Mouse (Mus musculus) 416B (cell line): Measurements from ENCODE around the gene Tpk1.
A peak's percentile ranks its signal among the peaks of the same experiment; 100 is the strongest.

Experiments
- DNase-seq: peaks from one replicate; pipeline ENCODE4 v3.0.0; 2011; ENCODE audit warnings: low read depth

Tpk1 gene

DNA sequence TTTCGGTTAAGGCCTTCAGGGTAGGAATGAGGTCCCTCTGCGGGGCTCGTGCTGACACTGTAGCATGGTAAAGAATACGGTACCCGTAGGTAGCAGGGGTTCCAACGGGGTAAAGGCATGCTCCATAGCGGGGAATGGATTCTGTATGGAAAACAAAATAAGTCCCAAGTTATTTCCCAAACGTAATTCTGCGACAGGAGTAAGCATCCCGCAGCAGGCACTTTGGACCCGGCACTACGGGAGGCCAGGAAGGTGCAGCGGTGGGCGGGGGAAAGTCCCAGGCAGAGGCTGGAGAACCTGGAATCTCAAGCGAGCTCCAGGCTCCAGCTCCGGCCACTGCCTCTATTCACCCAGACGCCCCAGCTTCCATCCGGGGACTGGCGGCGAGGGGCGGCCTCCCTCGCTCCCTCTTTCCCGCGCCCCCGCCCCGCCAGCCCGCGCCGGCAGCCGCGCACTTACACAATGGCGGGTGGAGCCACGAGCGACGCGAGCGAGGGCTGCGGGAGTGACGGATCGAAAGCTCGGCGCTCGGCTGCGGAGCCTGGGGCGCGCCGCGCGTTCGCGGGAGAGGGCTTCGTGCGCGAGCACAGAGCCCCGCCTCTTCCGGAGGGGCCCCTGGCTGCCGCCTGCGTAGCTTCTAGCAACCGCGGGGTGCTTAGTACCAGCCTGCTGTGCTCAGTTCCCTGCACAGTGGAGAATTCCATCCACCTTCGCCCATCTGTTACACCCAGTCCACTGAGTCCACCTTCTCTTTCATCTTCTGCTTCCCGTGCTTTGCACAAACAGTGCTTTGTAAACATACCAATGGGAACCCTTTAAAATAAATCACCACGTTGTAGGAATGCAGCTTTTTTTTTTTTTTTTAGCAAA, at the start of gene Tpk1:
Tpk1 (minus strand) TSS at position 602 of the 870 bp plus-strand sequence.
- peak; percentile 90 for DNase-seq

DNA sequence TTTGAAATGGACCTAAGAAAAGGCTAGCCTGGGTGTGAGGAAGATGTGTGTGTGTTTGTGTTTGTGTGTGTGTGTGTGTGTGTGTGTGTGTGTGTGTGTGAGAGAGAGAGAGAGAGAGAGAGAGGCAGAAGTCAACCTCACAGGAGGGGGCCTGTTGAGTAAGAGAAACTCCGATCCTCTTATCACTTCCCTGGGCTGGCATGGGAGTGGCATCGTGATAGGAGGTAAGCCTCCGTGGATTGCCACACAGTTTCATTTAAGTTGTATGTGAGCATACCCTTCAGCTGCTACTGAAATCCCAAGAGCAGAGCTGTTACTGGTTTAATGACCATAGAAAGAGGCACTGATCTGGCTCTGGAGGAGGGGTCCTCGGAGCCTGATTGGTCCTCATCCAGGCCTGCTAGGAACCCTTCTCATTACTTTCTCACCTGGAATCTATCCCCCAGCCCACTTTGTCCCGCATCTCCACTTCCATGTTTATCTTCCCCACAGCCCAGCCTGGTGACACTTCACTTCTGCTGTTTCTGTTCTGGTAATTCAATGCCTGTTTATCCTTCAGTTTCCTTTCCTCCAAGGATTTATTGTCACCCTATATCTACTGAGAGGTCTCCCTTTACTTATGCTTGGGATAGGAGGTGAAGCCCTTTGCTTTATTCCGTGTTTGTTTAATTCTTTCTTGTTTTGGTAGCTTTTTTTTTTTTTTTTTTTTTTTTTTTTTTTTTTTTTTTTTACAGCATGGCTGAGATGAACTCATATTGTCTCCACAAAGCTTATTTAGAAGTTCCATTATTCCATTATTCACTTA, 36.9 kb upstream of the Tpk1 start:
- DNase-seq = no peak

DNA sequence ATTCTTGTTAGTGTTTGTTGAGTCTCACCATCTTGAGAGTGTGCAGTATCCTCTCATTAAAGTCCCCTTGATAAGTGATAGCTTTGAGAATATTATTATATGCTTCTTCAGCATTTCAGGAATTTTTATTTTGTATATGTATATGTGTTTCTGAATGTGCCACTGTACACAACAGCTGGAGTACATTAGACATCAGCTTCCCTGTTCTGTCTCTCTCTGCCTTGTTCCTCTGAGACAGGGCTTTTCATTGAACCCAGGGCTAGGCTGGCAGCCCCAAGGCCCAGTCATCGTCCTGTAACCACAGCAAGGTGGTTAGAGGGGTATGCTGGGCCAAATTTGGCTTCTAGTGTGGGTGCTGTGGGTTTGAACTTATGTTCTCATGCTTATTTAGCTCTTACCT, 25.8 kb upstream of the Tpk1 start:
- DNase-seq = no peak

DNA sequence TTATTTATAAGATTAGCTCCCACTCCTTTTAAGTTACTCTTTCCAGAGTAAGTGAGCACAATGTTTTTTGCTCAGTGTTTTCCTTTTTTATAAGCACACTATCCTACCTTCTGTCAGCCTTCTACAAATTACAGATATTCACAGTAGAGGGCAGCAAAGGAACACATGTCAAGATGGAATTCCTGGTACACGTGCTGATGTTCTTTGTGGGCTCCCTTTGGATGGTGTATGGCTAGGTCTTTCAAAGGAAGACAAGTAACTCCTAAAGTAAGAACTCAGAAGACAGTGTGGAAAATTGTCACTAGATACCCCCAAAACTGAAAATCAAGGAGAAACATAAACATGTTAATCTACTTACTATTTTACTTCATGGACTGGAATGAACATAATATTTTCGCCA, 19.9 kb upstream of the Tpk1 start:
- peak; percentile 57 for DNase-seq

DNA sequence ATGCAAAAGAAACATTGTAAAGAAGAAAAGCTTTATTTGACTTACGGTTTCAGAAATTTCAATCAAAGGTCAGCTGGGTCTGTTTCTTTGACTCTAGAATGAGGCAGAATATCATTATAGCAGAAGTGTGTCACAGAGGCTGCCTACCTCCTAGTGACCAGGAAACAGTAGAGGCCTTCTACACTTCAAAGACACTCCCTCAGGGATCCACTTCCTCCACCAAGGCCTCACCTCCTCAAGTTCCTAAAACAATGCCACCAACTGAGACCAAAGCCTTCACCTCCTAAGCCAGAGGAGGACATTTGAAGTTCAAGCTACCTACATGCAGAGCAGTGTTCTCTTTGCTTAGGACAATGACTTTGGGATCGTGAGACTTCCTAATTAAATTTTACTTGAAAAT, 16.5 kb upstream of the Tpk1 start:
- no peak for DNase-seq

DNA sequence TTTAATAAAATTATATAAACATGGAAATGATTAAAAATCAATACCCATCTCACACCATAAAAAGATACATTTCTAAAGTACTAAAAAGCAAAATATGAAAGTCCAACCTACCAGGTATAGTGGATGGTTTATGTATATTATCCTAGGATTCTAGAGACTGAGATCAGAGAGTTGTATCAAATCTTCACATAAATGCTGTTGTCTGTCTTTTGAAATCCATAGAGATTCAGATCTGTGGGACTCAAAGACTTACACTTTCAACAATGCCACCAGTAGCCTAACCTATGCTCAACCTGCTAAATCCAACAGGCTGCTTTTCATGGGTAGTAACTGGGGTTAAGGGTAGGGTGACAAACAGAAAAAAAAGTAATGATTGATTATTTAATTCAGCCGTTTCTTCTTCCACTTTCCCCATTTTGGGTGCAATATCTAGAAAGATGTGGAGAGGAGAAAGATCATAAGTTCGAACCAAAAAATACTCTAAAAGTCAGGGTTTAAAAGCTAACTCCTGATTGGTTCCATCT, 12.7 kb upstream of the Tpk1 start:
- DNase-seq = no peak

DNA sequence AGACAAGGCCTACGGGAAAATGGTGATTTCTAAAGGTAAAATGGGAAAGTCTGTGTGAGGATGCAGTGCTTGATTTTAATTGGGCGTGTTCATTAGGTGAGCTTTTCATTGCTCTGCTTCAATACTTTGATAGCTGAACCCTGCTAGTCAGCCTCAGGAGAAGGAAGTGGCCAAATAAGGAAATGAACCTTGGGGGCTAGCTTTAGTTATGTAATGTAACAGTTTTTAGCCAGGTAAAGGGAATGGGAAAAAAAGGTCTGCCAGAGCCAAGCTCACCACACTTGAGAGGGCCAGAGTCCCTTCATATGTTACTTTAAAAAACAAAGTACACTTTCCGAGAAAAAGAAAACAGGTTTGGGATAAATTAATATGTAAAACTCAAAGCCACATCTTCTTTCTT, 11.5 kb upstream of the Tpk1 start:
- DNase-seq = no peak

DNA sequence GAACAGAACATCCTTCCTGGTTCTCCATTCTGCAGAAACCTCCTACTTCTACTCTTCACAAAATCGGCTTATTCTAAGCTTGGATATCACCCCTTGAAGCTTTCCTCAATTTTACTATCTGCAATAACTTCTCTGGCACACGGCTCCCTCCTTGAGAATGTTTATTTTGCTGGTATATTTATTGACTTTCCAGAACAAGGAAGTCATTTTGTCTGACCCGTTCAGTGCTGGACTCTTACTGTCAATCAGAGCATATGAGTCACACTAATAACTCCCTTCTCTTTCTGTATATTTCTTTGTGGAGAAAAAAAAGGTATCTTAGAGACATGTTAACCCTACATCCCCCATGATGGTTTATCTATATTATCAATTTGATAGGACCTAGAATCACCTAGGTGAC, 10.1 kb upstream of the Tpk1 start:
- peak; percentile 24 for DNase-seq

DNA sequence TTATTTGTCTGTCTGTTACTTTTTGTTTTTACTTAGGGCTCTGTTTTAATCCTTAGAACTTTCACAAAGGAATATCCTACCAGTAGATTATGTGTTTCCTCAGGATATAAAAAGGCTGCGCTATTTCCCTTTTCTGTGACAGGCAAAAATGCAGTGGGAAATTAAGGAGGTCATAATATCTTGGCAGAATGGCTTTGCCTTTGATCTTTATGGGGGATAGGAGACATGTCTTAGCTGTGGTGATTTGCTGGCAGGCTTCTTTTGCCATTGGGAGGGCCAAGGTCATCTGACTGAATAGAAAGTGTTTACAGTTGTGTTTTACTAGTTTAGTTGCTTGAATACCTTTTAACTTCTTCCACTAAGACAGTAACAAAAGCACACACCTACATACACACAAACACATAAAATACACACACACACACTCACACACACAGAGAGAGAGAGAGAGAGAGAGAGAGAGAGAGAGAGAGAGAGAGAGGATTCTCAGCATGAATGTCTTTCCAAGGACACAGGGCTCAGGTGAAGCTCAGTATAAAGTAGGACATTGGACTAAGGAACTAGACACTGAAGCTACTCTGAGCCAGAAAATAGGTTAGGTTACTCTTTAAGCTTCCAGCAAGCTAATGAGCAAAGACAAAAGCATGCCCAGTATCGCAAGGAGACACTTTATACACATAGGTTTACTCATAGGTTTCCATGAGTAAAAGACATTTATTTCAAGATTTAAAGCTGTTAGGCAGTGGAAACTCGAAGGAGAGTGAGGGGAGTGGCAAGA, 9.1 kb upstream of the Tpk1 start:
- DNase-seq = no peak

DNA sequence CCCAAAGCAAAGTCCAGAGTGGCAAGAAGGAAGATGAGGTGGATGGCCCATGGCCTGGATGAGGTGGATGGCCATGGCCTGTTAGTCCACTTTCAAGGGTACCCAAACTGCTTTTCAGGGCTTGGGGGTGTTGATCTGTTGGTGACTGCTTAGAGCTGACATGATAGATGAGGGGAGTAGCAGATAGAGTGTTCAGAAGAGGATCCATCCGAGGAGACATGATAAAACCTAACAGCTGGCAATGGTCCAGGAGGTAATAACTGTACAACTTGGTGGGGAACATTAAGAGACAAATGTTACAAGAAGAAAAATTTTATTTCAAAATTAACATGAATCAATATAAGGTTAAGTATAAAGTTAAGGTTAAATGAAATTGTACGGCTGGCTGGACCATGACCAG, 4.9 kb upstream of the Tpk1 start:
- no peak for DNase-seq

DNA sequence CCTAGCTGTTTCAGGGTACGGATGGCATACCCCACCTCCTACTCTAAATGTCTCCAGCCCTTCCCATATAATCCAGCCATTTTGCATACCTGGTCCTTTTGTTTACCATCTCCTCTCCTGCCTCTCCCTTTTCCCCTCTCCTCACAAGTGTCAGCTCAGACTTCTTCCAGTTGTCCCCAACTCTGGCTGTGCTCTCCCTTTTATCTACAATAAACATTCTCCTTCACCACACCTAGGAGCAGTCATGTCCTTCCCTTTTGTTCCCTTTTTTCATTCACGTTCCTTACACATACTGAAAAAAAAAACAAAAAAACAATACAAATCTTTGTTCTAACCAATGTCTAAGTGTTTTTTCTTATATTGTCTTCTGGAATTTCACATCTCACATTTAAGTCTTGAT, 1.6 kb upstream of the Tpk1 start:
- DNase-seq = no peak

DNA sequence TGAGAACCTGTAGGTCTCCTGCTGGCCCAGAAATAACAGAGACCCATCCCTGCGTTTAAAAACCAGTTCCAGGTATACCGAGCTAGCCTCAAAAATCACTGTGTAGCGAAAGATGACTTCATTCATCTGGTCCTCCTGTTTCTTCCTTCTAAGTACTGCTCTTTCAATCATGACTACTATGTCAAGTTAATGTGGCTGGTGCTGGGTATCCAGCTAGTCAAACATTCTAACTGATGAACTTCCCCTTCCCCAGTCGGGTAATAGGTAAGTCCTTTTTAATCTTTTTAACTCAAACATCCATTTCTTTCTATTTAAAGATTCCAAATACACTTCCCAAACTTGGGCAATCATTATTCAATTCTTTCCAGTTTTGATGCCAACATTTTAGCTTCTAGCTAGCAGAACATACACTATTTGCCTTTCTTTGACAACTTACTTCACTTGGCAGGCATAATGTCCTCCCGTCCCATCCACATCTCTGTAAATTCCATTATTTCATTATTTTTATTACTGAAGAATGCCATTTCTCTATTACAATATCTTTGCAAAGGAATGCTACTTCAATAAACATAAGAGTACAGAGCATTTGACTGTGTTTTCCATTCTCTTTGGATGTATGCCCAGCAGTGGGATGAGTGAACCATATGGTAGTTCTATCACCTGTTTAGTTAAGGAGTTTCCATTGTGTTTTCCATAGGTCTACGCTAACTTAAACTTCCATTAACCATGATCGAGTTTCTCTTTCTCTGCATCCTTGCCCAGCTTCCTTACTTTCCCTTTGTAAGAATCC, 728 bp upstream of the Tpk1 start:
- DNase-seq = no peak

DNA sequence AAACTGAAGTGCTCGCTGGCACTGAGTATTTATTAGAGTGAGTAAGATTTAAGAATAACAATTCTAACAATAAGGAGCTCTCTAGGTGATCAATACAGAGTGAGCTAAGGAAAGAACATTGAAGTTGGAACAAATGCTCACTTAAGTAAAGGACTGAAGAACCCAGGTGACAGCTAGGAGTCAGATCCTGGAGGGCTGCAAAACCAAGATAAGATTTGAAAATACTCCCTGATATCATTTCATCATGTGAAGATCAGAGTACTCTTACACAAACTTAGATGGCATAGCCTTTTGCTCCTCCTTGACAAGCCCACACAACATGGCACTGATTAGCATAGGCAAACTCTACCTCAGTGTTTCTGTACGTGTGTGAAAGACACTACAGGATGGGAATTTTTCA, 4.3 kb downstream of the Tpk1 start:
- DNase-seq = peak; percentile 17

DNA sequence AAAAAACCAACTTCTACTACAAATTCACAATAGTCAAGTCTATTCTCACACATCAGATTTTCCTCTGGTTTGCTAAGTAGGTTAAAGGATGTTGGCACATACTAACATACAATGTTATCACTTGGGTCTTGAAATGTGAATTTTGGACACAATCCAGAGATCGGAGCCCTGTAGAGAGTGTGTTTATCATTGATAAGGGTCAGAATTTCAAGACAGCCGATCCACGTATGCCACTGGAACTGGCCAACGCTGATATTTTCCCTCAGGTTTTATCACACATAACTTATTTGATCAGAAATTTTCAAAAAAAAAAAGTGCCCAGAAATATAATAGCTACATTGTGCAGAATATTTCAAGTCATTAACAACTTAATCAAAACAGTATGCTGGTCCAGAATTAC, 7.8 kb downstream of the Tpk1 start:
- DNase-seq = peak; percentile 68

DNA sequence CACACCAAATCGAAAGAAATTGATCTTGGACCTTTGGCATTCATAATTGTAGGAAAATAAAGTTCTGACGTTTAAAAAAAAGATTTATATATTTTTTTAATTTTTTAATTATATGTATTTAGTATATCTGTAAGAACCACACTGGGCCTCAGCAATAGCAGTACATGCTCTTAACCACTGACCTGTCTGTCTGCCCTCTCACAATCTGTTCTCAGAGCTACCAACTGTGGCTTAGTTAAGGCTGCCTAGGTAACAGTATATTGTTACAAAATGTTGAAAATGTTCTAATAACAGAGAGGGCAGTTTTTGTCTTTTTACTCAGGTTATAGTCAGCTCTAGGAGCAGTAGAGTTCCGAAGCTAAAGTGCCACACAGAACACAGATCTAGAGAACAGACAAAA, 8.2 kb downstream of the Tpk1 start:
- DNase-seq = no peak

DNA sequence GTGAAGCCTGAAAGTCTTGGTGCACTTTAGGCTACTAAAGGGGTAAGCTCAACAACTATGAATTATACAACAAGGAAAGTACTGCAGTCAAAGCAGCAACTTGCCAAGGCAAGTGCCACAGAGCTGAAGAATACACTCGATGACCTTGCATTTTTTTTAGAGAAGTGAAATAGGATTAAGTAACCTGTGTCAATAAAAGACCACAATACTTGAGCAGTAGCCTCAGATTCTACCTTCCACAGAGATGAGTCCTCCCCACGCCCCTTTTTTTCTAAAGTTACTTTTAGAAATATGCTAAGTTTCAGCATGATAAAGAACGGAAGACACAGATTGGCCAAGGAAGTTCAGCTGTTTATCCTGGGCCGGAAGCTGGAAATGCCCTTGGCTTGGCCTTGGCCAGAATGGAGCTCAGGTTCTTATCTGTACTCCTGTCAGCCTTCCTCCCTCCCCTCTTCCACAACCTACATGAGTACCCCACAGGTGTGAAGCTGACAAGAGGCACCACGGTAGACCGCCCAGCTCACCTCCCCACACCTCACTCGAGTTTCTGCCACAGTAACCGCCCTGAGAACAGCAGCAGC, 11.1 kb downstream of the Tpk1 start:
- DNase-seq = peak; percentile 78

DNA sequence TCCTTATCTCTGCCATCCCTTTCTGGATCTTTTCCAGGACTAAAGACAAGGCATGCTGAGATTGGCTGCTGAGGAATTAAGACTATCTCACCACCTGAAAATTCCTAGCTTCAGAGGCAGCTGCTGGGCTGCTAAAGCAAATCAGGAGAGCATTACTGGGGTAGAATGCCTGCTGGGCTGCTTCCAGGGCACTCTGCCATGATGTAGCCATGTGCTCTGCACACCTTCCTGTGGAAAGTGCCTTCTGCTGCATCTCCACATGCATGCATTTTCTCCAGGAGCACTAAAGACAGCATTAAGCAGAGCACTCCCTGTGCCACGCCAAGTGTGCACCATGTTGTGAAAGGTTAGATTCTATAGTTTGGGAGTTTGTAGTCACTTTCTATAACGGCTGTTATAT, 16.6 kb downstream of the Tpk1 start:
- DNase-seq = no peak

DNA sequence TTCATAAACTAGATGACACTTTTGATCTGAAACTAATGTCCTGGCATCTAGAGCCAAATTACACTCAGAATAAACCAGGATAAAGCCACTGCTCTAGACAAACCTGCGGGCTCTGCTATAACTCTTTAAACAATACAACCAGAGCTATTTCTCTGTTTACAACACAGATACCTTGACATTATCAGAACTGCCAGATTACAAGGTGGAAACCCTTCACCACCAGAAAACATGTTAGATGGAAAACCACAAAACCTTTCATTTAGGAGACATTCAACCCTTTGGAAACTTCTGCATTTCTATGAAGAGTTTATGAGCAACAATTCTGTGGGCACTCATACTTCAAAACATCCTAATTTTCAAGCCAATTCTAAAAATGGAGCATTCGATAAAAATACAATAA, 20.4 kb downstream of the Tpk1 start:
- peak; percentile 73 for DNase-seq

DNA sequence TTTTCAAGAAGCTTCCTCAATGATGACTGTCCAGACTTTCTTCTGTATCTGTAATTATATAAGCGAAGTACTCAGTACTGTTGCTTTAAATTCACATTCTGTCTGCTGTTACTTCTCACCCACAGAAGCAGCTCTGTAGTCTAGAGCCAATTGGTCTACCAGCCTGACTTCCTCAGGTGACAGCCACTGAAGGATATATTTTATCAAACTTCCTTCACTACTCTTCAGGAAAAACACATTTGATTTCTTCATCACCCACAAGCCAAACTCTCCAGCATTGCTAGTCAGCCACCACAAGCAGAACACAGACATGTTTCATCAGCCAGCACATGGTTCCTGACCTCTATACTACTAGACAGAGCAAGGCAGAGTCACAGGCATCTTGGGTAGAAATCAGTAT, 21.0 kb downstream of the Tpk1 start:
- DNase-seq = peak; percentile 96

DNA sequence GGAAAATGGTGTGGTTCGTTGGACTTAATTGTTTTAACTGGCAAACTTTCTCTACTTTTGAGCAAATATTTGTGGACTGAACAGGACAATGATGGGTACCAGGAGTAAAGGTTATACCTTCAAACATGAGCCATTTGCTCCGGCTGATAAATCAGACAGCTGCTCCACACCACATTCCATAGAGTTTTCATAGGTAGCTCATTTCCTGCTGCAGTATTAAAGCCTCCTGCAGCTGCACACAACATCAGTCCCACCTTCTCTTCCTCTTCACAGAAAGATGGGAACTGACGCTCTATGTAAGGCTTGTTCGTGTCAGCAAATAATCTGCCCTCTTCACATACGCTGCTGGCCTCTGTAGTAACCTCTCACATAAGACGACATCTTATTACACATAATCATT, 22.4 kb downstream of the Tpk1 start:
- no peak for DNase-seq

DNA sequence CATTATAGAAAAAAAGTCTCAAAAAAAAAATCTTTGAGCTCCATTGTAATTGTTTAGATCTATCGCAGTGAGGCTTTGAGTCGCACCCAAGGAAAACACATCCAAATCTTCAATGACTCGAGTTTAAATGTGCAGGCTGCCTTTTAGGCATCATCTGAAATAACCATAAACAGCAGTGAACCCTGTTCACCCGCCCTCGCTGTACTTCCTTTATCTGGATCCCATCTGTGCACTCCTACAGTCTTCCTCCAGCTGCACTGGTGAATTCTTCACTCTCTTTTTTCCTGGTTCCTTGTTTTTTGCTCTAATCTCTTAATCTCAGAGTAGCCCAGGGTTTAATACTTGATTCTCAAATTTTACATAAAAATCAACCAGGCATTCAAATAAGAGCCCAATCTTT, 23.7 kb downstream of the Tpk1 start:
- DNase-seq = no peak
